Mouse (Mus musculus) liver, adult 2 months (tissue): ENCODE data around the gene Gm20604.
A peak's percentile ranks its signal among the peaks of the same experiment; 100 is the strongest.

Source experiments
- CTCF ChIP-seq: fragments of 200-500 bp; IDR thresholded peaks from 2 replicates; pipeline ENCODE4 v1.5.1; 2011; ENCODE audit warnings: low read depth, low read length, control low read depth
- POLR2A ChIP-seq: fragments of 200-500 bp; IDR thresholded peaks from 2 replicates; pipeline ENCODE4 v1.6.1; 2011; ENCODE audit warnings: low read length, control low read depth; ENCODE audit not compliant: insufficient read depth; ENCODE audit errors: extremely low read depth

GRCm38 (mm10) chr12:102733381-102733780, 25.1 kb downstream of the Gm20604 start:
- peak; percentile 86 for TF ChIP-seq CTCF
- TF ChIP-seq POLR2A = no peak
